Mouse (Mus musculus): ENCODE data around the gene Akt1.

DNA sequence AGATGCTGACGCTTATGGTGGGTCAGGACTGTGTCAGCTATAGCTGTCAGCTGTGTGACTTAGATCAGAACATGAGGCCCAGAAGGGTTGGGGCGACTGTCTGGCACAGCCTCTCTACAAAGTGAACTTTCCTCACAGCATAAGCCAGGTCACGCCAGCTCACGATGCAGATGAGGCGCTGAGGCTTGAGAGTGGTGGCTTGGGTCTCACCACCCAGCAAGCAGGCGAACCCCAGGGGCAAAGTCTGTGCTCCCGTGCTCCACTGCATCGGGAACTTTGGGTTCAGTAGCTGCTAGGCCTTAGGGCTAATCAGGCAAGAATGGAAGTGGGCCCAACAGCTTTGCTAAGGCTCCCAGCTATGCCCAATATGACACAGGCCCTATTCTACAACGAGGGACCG is 65.7 kb downstream of the Akt1 start:
- TF ChIP-seq CTCF (IDR thresholded peaks at IDR 0.05; ENCODE audit: low read depth) (no peak), EP300 (IDR thresholded peaks at IDR 0.05; ENCODE audit: low read depth) (no peak)

Measured in liver, postnatal 0 days (tissue).